Mouse (Mus musculus): ENCODE data around the gene Cd200r4.
"Not testable (repeated sequence)": the region's sequence is repeated elsewhere in the genome, so short reads cannot be mapped to it uniquely, and the experiment has no call there.

Cd200r4 gene

GRCm38 (mm10) chr16:44811544-44811943, at the start of gene Cd200r4:
Gene Cd200r4, plus strand, starts transcription at chr16:44811733.
- no peak for DNase-seq (ENCODE audit: extremely low read depth, low read depth, low spot score)

GRCm38 (mm10) chr16:44761811-44762210, 49.7 kb upstream of the Cd200r4 start:
- no peak for DNase-seq (ENCODE audit: extremely low read depth, low read depth, low spot score)

GRCm38 (mm10) chr16:44765555-44766319, 45.8 kb upstream of the Cd200r4 start, which contains the start of gene Cd200r1:
Gene Cd200r1, plus strand, starts transcription at chr16:44765736.
- DNase-seq (ENCODE audit: extremely low read depth, low read depth, low spot score): no peak

GRCm38 (mm10) chr16:44766320-44766892, 45.1 kb upstream of the Cd200r4 start:
- no peak for DNase-seq (ENCODE audit: extremely low read depth, low read depth, low spot score)

- DNase-seq (ENCODE audit: extremely low read depth, low read depth, low spot score): no peak
These were observed 44.0 kb upstream of the Cd200r4 start for GRCm38 (mm10) chr16:44767506-44767905.

GRCm38 (mm10) chr16:44767967-44768366, 43.6 kb upstream of the Cd200r4 start:
- no peak for DNase-seq (ENCODE audit: extremely low read depth, low read depth, low spot score)

- DNase-seq (ENCODE audit: extremely low read depth, low read depth, low spot score): no peak
These were observed 39.0 kb upstream of the Cd200r4 start for GRCm38 (mm10) chr16:44772577-44772976.

- DNase-seq (ENCODE audit: extremely low read depth, low read depth, low spot score): no peak
These were observed 37.9 kb upstream of the Cd200r4 start for GRCm38 (mm10) chr16:44773673-44774072.

- no peak for DNase-seq (ENCODE audit: extremely low read depth, low read depth, low spot score)
These were observed 37.3 kb upstream of the Cd200r4 start for GRCm38 (mm10) chr16:44774201-44774600.

GRCm38 (mm10) chr16:44778538-44779147, 32.9 kb upstream of the Cd200r4 start:
- DNase-seq (ENCODE audit: extremely low read depth, low read depth, low spot score): no peak

- no peak for DNase-seq (ENCODE audit: extremely low read depth, low read depth, low spot score)
These were observed 32.0 kb upstream of the Cd200r4 start for GRCm38 (mm10) chr16:44779494-44779893.

- DNase-seq (ENCODE audit: extremely low read depth, low read depth, low spot score): no peak
These were observed 30.8 kb upstream of the Cd200r4 start for GRCm38 (mm10) chr16:44780751-44781150.

GRCm38 (mm10) chr16:44786934-44787333, 24.6 kb upstream of the Cd200r4 start:
- no peak for DNase-seq (ENCODE audit: extremely low read depth, low read depth, low spot score)

GRCm38 (mm10) chr16:44794416-44794815, 17.1 kb upstream of the Cd200r4 start:
- no peak for DNase-seq (ENCODE audit: extremely low read depth, low read depth, low spot score)

- no peak for DNase-seq (ENCODE audit: extremely low read depth, low read depth, low spot score)
These were observed 5.6 kb upstream of the Cd200r4 start for GRCm38 (mm10) chr16:44805976-44806375.

GRCm38 (mm10) chr16:44810223-44810622, 1.3 kb upstream of the Cd200r4 start:
- DNase-seq (ENCODE audit: extremely low read depth, low read depth, low spot score): not testable (repeated sequence)

- no peak for DNase-seq (ENCODE audit: extremely low read depth, low read depth, low spot score)
These were observed 1.0 kb downstream of the Cd200r4 start for GRCm38 (mm10) chr16:44812468-44813065.

- no peak for DNase-seq (ENCODE audit: extremely low read depth, low read depth, low spot score)
These were observed 6.5 kb downstream of the Cd200r4 start for GRCm38 (mm10) chr16:44818010-44818409.

- no peak for DNase-seq (ENCODE audit: extremely low read depth, low read depth, low spot score)
These were observed 9.0 kb downstream of the Cd200r4 start for GRCm38 (mm10) chr16:44820545-44820944.

GRCm38 (mm10) chr16:44832286-44832685, 20.8 kb downstream of the Cd200r4 start:
- DNase-seq (ENCODE audit: extremely low read depth, low read depth, low spot score): no peak

GRCm38 (mm10) chr16:44833189-44833588, 21.7 kb downstream of the Cd200r4 start:
- not testable (repeated sequence) for DNase-seq (ENCODE audit: extremely low read depth, low read depth, low spot score)

GRCm38 (mm10) chr16:44866797-44867196, 55.3 kb downstream of the Cd200r4 start, which contains the start of gene Cd200r2:
Gene Cd200r2, plus strand, starts transcription at chr16:44867097.
- DNase-seq (ENCODE audit: extremely low read depth, low read depth, low spot score): no peak
